Mouse (Mus musculus) heart, adult 2 months (tissue): ENCODE data around the gene Zbtb6.

Source experiments
- CTCF ChIP-seq: fragments of 200-600 bp; IDR thresholded peaks from 2 replicates; pipeline ENCODE4 v1.8.1; 2022; ENCODE audit warnings: antibody characterized with exemption, mild to moderate bottlenecking, moderate library complexity
- EP300 ChIP-seq: fragments of 200-500 bp; IDR thresholded peaks from 2 replicates; pipeline ENCODE4 v1.6.1; 2011; ENCODE audit warnings: low read depth, low read length, control low read depth; ENCODE audit not compliant: insufficient read depth
- POLR2A ChIP-seq: fragments of 200-500 bp; IDR thresholded peaks from 2 replicates; pipeline ENCODE4 v1.6.1; 2011; ENCODE audit warnings: mild to moderate bottlenecking, low read depth, low read length, control low read depth; ENCODE audit not compliant: insufficient read depth

DNA sequence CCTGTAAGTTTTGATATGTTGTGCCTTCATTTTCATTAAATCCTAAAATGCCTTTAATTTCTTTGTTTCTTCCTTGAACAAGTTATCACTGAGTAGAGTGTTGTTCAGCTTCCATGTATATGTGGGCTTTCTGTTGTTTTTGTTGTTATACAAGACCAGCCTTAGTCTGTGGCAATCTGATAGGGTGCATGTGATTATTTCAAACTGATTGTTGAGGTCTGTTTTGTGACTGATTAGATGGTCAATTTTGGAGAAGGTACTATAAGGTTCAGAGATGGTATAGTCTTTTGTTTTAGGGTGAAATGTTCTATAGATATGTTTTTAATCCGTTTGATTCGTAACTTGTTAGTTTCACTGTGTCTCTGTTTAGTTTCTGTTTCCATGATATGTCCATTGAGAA lies 37.1 kb upstream of the Zbtb6 start:
- no peak for TF ChIP-seq CTCF
- TF ChIP-seq POLR2A, result no peak
- no peak for TF ChIP-seq EP300
